Mouse (Mus musculus): ENCODE measurements around the gene Insyn1.

Gene Insyn1

DNA sequence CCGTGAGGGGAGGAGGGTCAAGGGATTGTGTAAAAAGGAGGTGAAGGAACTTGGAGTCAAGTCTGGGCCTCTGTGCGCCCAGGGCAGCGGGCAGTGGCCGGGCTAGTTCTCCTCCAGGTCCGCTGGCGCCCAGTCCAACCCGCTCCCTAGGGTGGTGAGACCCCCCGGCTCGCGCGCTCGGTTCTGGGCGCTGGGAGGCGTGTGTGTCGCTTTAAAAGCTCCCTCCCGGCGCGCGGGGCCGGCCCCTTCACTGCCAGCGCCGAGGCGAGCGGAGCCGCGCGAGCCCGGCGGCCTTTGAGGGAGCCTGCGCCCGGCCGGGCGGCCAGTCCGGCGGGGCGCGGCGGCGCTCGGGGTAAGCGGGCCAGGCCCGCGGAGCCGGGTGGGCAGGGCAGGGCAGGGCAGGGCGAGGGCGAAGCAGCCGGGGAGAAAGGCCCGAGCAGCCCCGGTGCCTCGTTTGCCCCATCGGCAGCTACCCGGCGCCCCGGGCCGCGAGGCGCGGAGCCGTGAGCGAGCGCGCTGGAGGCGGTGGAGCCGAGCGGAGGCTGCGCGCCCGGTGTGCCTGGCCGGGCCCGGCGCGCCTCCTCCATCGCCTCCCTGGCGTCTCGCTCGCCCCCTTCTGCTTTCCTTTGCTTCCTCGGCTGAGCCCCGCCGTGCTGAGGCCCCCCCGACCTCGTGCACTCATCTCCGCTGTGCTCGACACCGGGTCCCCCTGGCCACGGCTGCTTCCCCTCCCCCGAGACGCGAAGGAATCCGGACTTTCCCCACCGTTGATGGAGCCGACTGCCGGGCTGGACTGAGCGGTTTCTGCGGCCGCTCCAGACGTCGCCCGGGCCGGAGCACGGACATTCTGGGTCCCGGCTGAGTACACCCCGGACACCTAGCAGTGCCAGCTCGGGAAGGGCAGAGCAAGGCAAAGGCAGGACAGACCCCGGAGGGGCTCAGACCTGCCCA, at the start of gene Insyn1:
Gene Insyn1, plus strand, starts transcription at position 753 of the 951 bp plus-strand sequence.
- in situ Hi-C loops (cut with MboI; ENCODE audit: low sequenced_read_pairs): no loop called here

DNA sequence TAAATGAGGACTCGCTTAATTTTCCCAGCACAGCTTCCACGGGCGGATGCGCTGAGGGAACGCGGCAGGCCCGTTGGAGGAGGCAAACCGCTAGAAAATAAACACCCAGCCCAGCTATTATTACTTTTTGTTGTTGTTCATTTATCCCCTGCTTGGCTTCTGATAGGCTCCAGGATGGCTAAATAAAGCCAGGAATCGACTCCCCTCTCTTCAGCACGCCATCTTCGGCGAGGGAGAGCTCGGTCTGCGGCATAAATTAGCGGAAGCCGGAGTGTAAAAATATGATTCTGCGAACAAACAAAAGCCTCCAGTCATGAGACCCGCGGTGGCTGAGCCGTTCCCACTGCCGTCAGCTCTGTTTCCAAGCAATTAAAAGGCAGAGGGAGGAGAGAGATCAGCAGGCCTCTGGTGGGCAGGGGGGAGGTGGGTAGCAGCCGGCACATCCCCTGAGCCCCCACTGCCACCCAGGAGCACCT, 49.4 kb upstream of the Insyn1 start:
- in situ Hi-C loops (cut with MboI; ENCODE audit: low sequenced_read_pairs): no loop called here

DNA sequence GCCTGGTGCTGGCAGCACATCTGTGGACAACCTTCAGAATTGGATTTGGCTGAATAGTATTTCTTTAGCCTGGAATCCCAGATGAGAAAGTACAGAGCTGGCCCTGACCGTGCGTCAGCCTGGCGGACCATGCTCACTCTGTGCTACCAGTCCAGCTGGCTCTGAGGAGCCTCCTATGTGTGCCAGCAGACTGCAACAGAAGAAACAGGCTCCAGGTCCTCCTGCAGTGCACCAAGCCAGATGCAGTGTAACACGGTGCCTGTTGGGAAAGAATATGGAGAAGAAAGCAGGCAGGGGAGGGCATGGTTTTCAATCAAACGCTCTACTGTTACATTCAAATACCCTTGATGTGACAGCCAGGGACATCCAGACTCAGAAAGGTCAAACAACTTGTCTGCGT, 48.3 kb upstream of the Insyn1 start:
- in situ Hi-C loops (cut with MboI; ENCODE audit: low sequenced_read_pairs): no loop called here

DNA sequence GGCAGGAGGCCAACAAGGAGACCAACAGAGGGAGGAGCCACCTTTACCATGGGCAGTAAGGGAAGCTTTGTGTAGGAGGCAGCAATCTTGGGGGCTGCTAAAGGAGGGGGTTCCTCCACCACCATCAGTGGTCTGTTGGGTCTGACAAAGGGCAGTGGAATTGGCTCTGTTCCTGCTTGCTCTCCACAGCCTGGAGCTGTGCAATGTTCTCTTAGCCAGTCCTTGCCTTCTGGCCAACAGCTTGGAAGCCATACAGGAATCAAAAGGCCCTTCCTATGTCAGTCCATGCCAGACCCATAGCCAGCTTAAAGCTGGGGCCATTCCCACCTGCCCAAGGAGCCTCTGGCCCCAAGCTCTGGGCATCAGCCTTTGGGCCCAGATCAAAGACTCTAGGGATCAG, 47.8 kb upstream of the Insyn1 start:
- in situ Hi-C loops (cut with MboI; ENCODE audit: low sequenced_read_pairs): no loop called here

DNA sequence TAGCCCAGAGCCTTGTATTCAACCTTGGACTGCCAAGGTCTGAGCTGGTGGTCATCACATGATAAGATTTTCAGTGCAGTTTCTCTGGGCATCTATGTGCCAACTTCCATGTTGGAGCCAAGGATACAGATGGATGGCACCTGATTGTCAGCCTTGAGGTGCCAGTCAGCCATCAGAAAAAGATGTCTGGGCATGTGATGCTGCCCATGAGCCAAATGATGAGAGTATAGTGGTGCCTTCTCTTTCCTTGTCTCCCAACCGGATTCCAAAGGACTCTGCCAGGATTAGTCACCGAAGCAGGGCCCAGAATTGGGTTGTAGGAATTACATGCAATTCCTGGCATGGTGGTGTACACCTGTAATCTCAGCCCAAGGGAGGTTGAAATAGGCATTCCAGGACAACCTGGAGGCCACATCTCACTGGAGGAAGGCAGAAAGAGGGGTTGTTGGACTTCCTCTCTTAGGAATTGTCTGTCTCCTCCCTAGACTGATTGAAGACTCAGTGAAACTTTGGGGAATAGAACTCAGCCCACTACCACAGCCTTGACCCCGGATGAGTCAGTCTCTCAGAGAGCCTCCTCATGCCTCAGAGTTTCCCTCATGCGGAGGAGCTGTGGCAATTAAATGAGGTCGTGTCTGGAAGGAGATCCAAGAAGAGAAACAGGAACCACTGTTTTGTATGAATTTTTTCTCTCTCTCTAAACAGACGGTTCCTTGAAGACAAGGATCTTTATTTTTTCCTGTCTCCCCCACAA, 46.9 kb upstream of the Insyn1 start:
- in situ Hi-C loops (cut with MboI; ENCODE audit: low sequenced_read_pairs): no loop called here

DNA sequence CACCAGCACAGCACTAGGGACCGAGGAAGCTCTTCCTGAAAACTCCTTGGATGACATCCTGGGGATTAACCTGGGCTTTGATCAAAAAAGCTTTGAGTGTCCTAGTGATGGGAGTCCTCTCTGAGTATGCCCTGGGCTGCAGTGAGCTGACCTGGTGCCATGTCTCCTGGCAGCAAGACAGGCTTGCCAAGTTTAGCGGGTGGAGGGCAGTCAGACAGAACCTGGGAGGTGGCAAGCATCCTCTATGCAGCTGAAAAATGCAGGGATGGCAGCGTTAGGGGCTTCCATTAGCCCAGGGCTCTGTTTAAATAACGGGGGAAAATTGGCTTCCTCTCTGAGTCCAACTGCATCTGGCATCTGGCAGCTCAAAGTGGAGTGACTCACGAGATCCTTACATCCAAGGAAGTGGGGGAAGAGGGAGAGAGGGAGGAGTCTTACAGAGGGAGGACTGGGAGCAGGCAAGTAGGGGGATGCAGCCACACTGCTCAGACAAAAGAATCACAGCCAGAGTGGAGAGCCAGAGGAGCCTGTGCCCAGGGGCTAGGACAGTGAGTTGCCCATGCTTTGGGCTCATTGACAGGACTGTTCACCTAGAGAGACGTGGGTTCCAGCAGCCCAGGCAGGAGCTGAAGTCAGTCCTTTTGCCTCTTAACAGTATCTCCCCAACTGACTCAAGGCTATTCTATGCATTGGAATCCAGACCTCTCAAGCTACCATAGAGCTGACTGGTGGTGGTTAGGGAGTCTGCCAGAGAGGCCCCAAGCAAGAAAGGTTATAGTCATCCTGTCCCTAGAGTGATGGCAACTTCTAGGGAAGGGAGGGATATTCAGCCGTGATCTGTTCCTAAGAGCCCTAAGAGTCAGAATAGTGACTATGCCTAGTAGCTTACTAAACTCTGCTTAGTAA, 46.0 kb upstream of the Insyn1 start:
- in situ Hi-C loops (cut with MboI; ENCODE audit: low sequenced_read_pairs): no loop called here

DNA sequence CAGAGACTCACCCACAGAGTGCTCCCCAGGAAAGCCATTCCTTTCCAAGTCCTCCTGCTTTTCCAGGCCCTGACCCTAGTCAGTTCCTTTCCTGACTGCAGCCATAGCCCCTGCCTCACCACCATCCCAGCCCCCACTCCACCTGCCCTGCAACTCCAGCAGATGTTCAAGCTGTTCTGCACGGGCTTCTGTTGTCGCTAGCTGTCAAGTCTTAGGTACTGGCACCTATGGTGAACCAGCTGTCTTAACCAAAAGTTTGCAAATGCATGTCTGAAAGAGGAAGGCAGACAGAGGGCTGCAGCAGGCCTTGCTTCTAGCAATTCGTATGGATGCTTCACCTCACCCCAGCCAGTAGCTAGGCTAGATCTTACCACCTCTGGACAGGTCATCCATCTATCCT, 45.3 kb upstream of the Insyn1 start:
- in situ Hi-C loops (cut with MboI; ENCODE audit: low sequenced_read_pairs): no loop called here

DNA sequence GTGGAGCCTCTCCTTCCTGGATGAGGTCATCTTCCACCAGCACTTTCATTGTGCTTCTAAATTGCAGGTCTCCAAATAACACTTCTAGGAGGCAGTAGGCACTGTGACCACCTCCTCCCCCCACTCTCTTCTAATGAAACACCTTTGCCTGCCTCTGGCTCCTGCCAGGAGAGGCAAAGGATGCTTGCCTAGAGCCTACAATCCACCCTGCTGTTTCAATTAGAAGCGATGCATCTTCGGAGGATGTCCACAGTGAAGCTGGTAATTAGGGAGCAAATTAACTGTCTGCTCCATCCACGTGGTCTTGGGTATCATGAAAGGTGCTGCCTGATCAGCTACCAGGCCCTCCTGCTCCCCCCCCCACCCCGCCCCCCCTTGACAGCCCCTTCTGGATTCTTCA, 41.6 kb upstream of the Insyn1 start:
- in situ Hi-C loops (cut with MboI; ENCODE audit: low sequenced_read_pairs): no loop called here

DNA sequence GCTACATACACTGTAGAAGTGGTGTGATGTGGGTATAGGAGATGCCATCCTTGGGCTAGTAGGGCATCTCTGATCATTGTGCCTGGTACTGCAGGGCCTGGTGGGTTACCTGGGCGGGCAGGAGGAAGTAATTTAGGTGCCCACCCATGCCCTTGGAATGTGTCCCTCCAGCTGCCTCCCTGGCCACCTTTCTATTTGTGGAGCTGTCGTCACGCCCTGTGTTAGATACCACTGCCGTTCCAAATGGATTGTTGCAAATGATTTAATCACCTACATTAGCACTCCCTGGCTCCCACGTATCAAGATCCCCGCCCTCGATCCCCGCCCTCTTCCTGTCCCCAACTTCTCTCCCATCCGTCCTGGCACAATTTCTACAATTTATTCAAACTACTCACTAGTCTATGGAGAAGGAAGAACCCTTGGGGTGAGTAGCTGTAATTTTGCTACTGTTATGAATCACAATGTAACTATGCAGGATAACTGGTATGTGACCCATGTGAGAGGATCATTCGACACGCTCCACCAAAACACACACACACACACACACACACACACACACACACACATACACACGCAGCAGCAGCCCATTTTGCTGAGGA, 40.3 kb upstream of the Insyn1 start:
- in situ Hi-C loops (cut with MboI; ENCODE audit: low sequenced_read_pairs): no loop called here

DNA sequence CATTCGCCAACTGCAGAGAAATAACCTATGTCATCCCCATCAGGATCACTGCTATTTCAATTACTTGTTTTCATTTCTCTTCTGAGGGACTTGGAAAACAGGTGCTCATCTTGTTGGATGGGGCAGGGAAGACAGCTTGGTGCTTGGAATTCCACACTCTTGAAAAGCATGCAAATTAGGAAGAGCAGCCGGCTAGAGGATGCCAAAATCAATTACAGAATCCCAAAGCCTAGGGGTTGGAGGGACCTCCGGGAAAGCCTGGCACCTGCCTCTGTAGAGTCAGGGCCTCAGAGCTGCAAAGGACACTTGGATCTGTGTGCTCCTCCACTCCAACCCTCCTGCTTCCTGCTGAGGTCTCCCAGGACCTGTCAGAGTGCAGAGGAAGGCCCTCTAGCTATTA, 38.9 kb upstream of the Insyn1 start:
- in situ Hi-C loops (cut with MboI; ENCODE audit: low sequenced_read_pairs): no loop called here

DNA sequence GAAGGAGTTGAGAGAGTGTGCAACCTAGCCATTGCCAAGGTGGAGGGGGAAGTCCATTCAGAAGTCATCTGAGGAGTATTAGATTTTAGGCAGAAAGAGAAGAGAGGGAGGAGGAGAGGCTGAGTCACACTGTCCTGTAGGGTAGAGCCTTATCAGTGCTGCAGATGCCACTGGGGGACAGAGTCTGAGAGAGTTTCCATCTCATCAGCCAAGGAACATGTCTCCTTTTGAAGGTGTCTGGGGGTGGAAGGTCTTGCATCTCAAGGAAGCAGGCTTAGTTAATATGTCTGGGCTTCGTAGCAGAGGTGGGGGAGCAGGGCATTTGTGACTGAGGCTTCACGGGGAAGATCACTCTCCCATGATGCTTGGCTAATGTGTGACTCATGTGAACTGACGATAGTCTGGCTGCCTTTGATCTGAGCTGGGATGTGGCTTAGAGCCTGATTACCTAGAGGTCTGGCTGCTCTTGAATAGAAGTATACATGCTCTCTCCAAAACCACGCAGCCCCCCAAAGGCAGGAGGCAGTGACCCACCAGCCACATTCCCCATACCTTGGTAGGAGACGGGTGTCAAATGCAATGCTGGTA, 34.5 kb upstream of the Insyn1 start:
- in situ Hi-C loops (cut with MboI; ENCODE audit: low sequenced_read_pairs): no loop called here

DNA sequence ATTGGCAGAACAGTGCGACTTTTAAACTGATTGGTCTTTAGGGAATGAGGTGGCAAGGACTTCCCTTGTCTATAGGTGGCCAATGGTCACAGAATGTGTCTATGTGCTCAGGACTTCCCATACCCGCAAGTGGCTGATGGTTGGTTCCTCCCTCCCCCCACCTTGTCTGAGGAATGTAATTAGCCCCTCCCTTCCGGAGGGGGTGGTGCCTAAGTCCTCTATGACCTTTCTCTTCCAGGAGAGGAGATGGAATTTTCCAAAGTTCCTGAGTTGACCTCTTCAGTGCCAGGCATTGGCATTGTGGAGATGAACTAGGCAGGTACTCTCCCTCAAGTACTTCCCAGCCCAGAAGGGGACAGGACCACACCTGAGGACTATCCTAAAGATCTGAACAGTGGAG, 33.5 kb upstream of the Insyn1 start:
- in situ Hi-C loops (cut with MboI; ENCODE audit: low sequenced_read_pairs): no loop called here

DNA sequence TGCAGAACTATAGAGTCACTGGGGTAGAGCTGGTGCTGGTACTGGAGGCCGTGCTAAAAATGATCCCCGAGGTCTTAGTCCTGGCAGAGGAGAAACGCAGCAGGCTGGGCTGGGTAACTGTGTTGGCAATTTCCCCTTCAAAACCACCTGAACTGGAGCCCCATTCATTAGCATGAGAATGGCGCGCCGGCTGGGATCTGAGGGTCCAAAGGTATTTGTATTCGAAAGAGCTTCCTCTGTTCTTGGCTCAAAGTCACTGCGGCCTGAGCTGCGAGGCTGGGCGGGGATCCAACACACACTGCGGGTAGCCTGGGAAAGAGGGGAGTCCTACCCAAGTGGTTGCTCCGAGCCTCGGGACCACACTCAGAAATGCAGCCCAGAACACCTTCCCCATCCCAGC, 32.6 kb upstream of the Insyn1 start:
- in situ Hi-C loops (cut with MboI; ENCODE audit: low sequenced_read_pairs): no loop called here

DNA sequence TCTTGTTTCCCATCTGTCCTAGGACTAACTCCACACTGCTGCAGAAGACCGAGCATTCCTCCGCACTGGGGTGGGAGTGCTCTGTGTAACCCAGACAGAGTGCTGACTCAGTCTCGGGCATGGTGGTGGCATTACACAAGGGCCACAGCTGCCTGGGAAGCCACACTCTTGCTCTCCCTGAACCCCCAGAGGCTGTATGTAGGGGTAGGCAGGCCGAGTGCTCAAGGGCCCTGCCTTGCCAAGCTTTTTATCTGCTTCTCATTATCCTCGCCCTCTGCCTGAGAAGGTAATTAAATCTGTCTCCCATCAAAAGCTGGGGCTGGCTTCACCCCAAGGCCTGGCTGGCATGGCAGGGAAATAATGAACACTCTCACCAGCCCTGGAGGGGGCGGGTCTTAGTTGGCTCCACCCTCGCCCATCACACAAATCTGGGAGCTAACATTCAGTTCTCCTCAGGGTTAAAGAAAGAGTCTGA, 30.9 kb upstream of the Insyn1 start:
- in situ Hi-C loops (cut with MboI; ENCODE audit: low sequenced_read_pairs): no loop called here

DNA sequence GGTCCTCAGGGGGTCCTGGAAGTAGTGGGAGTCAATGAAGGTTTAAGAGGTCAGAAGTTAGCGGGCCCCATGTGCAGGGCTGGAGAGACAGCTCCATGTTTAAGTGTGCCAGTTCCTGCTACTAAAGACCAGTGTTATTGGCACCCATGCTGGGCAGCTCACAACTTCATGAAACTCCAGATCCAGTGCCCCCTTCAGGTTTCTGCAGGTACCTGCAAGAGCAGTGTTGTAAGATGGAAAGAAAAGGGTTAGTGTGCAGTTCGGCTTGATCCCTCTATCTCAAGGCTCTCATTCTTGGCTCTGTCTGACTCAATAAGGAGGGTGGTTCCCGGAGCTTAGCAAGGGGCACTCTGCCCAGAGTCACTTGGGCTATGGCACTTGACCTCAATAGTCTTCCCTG, 30.1 kb upstream of the Insyn1 start:
- in situ Hi-C loops (cut with MboI; ENCODE audit: low sequenced_read_pairs): no loop called here

DNA sequence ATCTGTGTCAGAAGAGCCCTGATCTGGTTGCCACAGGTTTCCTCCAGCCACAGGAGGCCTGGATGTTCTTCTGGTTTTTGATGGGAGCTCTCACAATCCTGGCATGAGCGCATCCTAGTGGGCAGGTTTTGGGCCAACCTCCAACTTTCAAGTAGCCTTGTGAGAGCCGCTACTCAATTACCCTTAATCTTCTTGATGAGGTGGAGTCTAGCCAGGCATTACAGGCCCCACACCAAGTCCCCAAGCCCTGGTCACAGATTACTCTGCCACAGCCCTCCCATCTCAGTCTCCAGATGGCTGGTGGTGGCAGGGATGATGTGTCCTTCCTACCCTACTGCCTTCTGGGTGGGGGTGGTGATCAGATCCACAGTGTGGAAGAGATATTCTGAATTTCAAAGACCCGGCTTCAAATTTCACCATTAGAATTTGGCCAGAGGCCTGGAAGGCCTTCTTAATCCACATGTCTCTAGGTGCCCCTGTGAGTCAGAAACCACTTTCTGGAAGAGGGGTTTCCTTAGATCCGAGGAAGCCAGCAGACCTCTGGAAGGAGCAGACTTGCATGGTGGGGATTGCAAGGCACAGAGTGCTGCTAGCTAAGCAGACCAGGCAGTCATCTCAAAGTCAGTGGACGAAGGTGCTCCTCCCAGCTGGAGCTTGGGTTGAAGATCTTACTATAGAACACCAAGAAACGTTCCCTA, 29.4 kb upstream of the Insyn1 start:
- in situ Hi-C loops (cut with MboI; ENCODE audit: low sequenced_read_pairs): no loop called here

DNA sequence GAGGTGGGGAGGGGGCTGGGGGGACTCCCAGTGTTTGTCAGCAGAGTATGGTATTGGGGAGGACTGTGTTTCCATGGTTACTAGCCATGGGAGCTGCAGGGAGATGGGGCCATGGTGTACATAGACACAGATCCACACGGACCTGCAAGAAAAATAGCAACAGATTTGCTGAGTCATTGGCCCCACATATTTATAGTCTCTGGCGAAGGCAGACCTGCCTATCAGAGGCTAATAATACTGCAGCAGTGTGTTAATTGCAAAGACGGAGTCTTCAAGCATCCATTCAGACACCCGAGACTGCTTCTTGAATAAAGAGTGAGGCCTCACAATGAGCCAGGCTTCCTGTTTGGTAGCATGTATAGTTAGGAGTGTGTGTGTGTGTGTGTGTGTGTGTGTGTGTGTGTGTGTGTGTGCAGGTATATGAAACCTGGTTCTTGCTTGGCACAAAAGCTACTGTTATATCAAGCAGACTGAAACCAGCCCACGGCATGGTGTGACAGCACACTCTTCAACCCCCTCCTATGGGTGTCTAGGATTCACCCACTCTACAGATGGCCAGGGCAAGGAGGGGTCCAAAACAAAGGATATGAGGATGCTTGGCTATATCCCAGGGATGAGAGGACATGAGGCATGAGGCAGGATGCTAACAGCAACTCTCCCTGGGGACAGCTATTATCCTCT, 20.9 kb upstream of the Insyn1 start:
- in situ Hi-C loops (cut with MboI; ENCODE audit: low sequenced_read_pairs): no loop called here

DNA sequence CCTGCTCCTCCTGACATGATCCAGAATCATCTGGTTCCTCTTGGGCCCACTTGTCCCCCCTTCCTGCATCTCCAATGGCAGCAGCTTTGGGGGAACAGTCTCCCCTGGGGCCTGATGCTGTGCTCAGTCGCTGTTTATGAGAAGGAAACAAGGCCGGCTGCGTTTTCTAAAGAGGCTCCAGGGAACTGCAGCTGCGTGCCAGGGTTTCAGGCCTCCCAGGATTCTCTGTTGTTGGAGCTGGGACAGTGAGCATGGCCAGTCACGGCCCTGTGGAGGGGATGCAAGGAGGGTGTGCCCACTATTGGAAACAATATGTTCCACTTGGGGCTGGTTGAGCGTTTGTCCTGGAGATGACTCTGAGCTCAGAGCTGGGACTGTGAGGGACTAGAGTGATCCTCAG, 17.9 kb upstream of the Insyn1 start:
- in situ Hi-C loops (cut with MboI; ENCODE audit: low sequenced_read_pairs): no loop called here
